In genomic region chr11:44453423-44453822, GRCm38 (mm10) we compare ENCODE assay signal across 9 mouse cellular contexts. TPM values are rescaled to one million over a fixed set of nuclear protein-coding genes. Genes with fewer than 3 reads are reported as not detected.
DNase-seq lines count a peak whose midpoint lies in the region; ATAC-seq and TF ChIP-seq lines count a peak whose summit lies in the region.
"Had no signal": no experiment of that assay in that cellular context is flagged by ENCODE, and none has a peak within 500 bp of the region (broad histone marks: within the 10 kb centered on the region; RNA-seq: fewer than 3 reads in every experiment).

No protein-coding gene starts in this region.

- WGBS in forebrain, embryonic 15.5 days: 56% methylated on average over 2 of the region's 2 CpGs
- WGBS in midbrain, postnatal 0 days: 59% methylated on average over 2 of the region's 2 CpGs
- WGBS in stomach, embryonic 15.5 days: 48% methylated on average over 2 of the region's 2 CpGs

- no peak overlapping the region for H3K27ac ChIP-seq in forebrain, embryonic 15.5 days (replicated peaks)
- no peak overlapping the region for H3K27ac ChIP-seq in midbrain, postnatal 0 days (ENCODE audit: low read depth, low read length)
- H3K27ac ChIP-seq in stomach, embryonic 15.5 days: no peak overlapping the region
- H3K27ac ChIP-seq: embryonic facial prominence, embryonic 13.5 days had no signal

- no peak overlapping the region for H3K4me2 ChIP-seq in forebrain, embryonic 15.5 days (replicated peaks)
- no peak overlapping the region for H3K4me2 ChIP-seq in midbrain, postnatal 0 days (ENCODE audit: low read depth, low read length, poor library complexity, severe bottlenecking)
- no peak overlapping the region for H3K4me2 ChIP-seq in stomach, embryonic 15.5 days
- H3K4me2 ChIP-seq: embryonic facial prominence, embryonic 13.5 days had no signal

- H3K4me3 ChIP-seq in forebrain, embryonic 15.5 days: no peak overlapping the region
- no peak overlapping the region for H3K4me3 ChIP-seq in midbrain, postnatal 0 days (ENCODE audit: low read depth, low read length)
- no peak overlapping the region for H3K4me3 ChIP-seq in stomach, embryonic 15.5 days (replicated peaks)
- H3K4me3 ChIP-seq: embryonic facial prominence, embryonic 13.5 days had no signal

- H3K4me1 ChIP-seq in forebrain, embryonic 15.5 days: no peaks in the 10 kb centered on the region
- H3K4me1 ChIP-seq in midbrain, postnatal 0 days (ENCODE audit: insufficient read depth, low read length): no peaks in the 10 kb centered on the region
- H3K4me1 ChIP-seq in stomach, embryonic 15.5 days: no peaks in the 10 kb centered on the region
- H3K4me1 ChIP-seq: embryonic facial prominence, embryonic 13.5 days had no signal

- H3K27me3 ChIP-seq in forebrain, embryonic 15.5 days: no peaks in the 10 kb centered on the region
- no peaks in the 10 kb centered on the region for H3K27me3 ChIP-seq in midbrain, postnatal 0 days (ENCODE audit: insufficient read depth, low read length)
- H3K27me3 ChIP-seq in stomach, embryonic 15.5 days (replicated peaks): no peaks in the 10 kb centered on the region
- H3K27me3 ChIP-seq: embryonic facial prominence, embryonic 13.5 days had no signal

- DNase-seq in layer of hippocampus, adult 11-12 months (ENCODE audit: low spot score): peak; percentile 61
- DNase-seq in layer of hippocampus, adult 9-10 months (ENCODE audit: low spot score): no peak
- DNase-seq in adrenal gland, postnatal 10 days: peak; percentile 71
- DNase-seq in kidney, adult 11 months: peak; percentile 64
- DNase-seq in liver: peak; percentile 67
- DNase-seq in midbrain, postnatal 0 days (ENCODE audit: low spot score): peak; percentile 77

- H3K9ac ChIP-seq in forebrain, embryonic 15.5 days (replicated peaks): no peak overlapping the region
- no peak overlapping the region for H3K9ac ChIP-seq in midbrain, postnatal 0 days (replicated peaks; ENCODE audit: low read length, poor library complexity, severe bottlenecking)
- no peak overlapping the region for H3K9ac ChIP-seq in stomach, embryonic 15.5 days
- H3K9ac ChIP-seq: embryonic facial prominence, embryonic 13.5 days had no signal

- ATAC-seq in forebrain, embryonic 15.5 days (replicated peaks): peak; percentile 55; the same call in 1 of the 2 replicates
- no peak for ATAC-seq in midbrain, postnatal 0 days (ENCODE audit: low FRiP score)
- peak; percentile 43 for ATAC-seq in stomach, embryonic 15.5 days (ENCODE audit: insufficient read depth, low FRiP score, low read depth)

- TF ChIP-seq CTCF in midbrain, postnatal 0 days (IDR thresholded peaks at IDR 0.05): peak; percentile 96

- no peaks in the 10 kb centered on the region for H3K9me3 ChIP-seq in forebrain, embryonic 15.5 days
- no peaks in the 10 kb centered on the region for H3K9me3 ChIP-seq in midbrain, postnatal 0 days (ENCODE audit: low read length)
- H3K9me3 ChIP-seq in stomach, embryonic 15.5 days: no peaks in the 10 kb centered on the region
- H3K9me3 ChIP-seq: embryonic facial prominence, embryonic 13.5 days had no signal

- H3K36me3 ChIP-seq in forebrain, embryonic 15.5 days: peaks cover 23% of the 10 kb centered on the region
- H3K36me3 ChIP-seq in midbrain, postnatal 0 days (ENCODE audit: insufficient read depth, low read length): peaks cover 22% of the 10 kb centered on the region; the same call in 1 of the 2 replicates
- H3K36me3 ChIP-seq in stomach, embryonic 15.5 days: no peaks in the 10 kb centered on the region

RNA-seq across cellular contexts. Expression of gene Ublcp1, which starts 16.9 kb away (rescaled TPM):
- total RNA-seq in adrenal gland, postnatal 10 days (2021): 10 to 100 TPM; 37.1 to 39.6 TPM
- polyA plus RNA-seq in forebrain, embryonic 15.5 days (2015; fragmentation: Nextera tagmentation; extraction: Ambion mirVana): 50.6 and 56.1 TPM in 2 replicates
- 29.2 and 40.4 TPM in 2 replicates for total RNA-seq in midbrain, postnatal 0 days (2014; rRNA removed)
- 48.8 and 54.1 TPM in 2 replicates for polyA plus RNA-seq in midbrain, postnatal 0 days (2015; fragmentation: Nextera tagmentation; extraction: Ambion mirVana)
- 53.9 and 57.0 TPM in 2 replicates for polyA plus RNA-seq in stomach, embryonic 15.5 days (2015; fragmentation: Nextera tagmentation; extraction: Ambion mirVana)

RNA-seq across cellular contexts. Expression of gene Il12b, which starts 53.6 kb away (rescaled TPM):
- not detected for total RNA-seq in adrenal gland, postnatal 10 days (2021)
- polyA plus RNA-seq in forebrain, embryonic 15.5 days (2015; fragmentation: Nextera tagmentation; extraction: Ambion mirVana): not detected in 2 replicates
- total RNA-seq in midbrain, postnatal 0 days (2014; rRNA removed): 0.57 TPM in 1 of 2 replicates, not detected in the other
- polyA plus RNA-seq in midbrain, postnatal 0 days (2015; fragmentation: Nextera tagmentation; extraction: Ambion mirVana): not detected in 2 replicates
- polyA plus RNA-seq in stomach, embryonic 15.5 days (2015; fragmentation: Nextera tagmentation; extraction: Ambion mirVana): 0.06 TPM in 1 of 2 replicates, not detected in the other
- polyA plus RNA-seq: embryonic facial prominence, embryonic 13.5 days had no signal
